Mouse (Mus musculus) thymus, adult 2 months (tissue): ENCODE measurements around the gene Ppfia2.

Experiments used
- CTCF ChIP-seq: fragments of 200-500 bp; IDR thresholded peaks from 2 replicates; pipeline ENCODE4 v1.5.1; 2012; ENCODE audit warnings: mild to moderate bottlenecking, control low read depth, low read length, moderate library complexity, borderline replicate concordance; ENCODE audit not compliant: control insufficient read depth, poor library complexity, insufficient read depth; ENCODE audit errors: extremely low read depth
- POLR2A ChIP-seq: fragments of 200-500 bp; IDR thresholded peaks from 2 replicates; pipeline ENCODE4 v1.6.1; 2012; ENCODE audit warnings: mild to moderate bottlenecking, low read length, control low read depth, moderate library complexity; ENCODE audit not compliant: control insufficient read depth, poor library complexity, insufficient read depth; ENCODE audit errors: extremely low read depth

GRCm38 (mm10) chr10:106914275-106914674, 444.1 kb downstream of the Ppfia2 start:
- TF ChIP-seq CTCF, result no peak
- TF ChIP-seq POLR2A, result no peak
